Mouse (Mus musculus) neural tube, embryonic 11.5 days (tissue): Measurements from ENCODE around the gene Hist1h3f. TPM values are rescaled to one million over a fixed set of nuclear protein-coding genes. Genes with fewer than 3 reads are reported as not detected.

ENCODE experiments used
- ATAC-seq: fragments of 200-750 bp; cut with Nextera tagmentation; 2 replicates; pipeline ENCODE4 v1.8.0; 2017; ENCODE audit warnings: moderate number of reproducible peaks, mild to moderate bottlenecking, moderate TSS enrichment, moderate library complexity; ENCODE audit not compliant: insufficient read depth, low FRiP score, low TSS enrichment
- DNase-seq: peaks from one replicate; pipeline ENCODE4 v3.0.0-alpha.2; 2015; ENCODE audit warnings: low spot score
- H3K27ac ChIP-seq: fragments of 300-500 bp; sonication (generic); 2 replicates; pipeline ENCODE4 v1.5.1; 2014; ENCODE audit warnings: low read depth, mild to moderate bottlenecking, low read length
- H3K27me3 ChIP-seq: fragments of 300-500 bp; sonication (generic); 2 replicates; pipeline ENCODE4 v1.6.1; 2014; ENCODE audit warnings: mild to moderate bottlenecking, low read length, mixed read lengths; ENCODE audit not compliant: control insufficient read depth, insufficient read depth
- H3K36me3 ChIP-seq: fragments of 300-500 bp; sonication (generic); 2 replicates; pipeline ENCODE4 v1.6.1; 2014; ENCODE audit warnings: mild to moderate bottlenecking, low read length, moderate library complexity, mixed read lengths; ENCODE audit not compliant: control insufficient read depth, insufficient read depth
- H3K4me1 ChIP-seq: fragments of 300-500 bp; sonication (generic); 2 replicates; pipeline ENCODE4 v1.6.1; 2014; ENCODE audit warnings: low read length, mixed read lengths; ENCODE audit not compliant: control insufficient read depth, insufficient read depth
- H3K4me2 ChIP-seq: fragments of 300-500 bp; sonication (generic); 2 replicates; pipeline ENCODE4 v1.6.1; 2014; ENCODE audit warnings: low read depth, mild to moderate bottlenecking, moderate library complexity
- H3K4me3 ChIP-seq: fragments of 300-500 bp; sonication (generic); 2 replicates; pipeline ENCODE4 v1.5.1; 2014; ENCODE audit warnings: low read depth, low read length
- H3K9ac ChIP-seq: fragments of 300-500 bp; sonication (generic); 2 replicates; pipeline ENCODE4 v1.6.1; 2014; ENCODE audit warnings: mild to moderate bottlenecking, low read length
- H3K9me3 ChIP-seq: fragments of 300-500 bp; sonication (generic); 2 replicates; pipeline ENCODE4 v1.6.1; 2016; ENCODE audit warnings: low read length; ENCODE audit not compliant: control insufficient read depth
- WGBS: fragments of 180-500 bp; shearing (Covaris S2); extraction: QIAGEN DNeasy Blood & Tissue Kit; methylation state at CpG from one replicate; pipeline ENCODE4 v1.1.7; 2014; 5-methylcytosine and 5-hydroxymethylcytosine counted together
- polyA plus RNA-seq: library from polyadenylated mRNA; unstranded; fragments of >200 nt; fragmentation: Nextera tagmentation; extraction: Ambion mirVana; gene quantifications from 2 replicates; pipeline ENCODE4 v1.2.1, GENCODE M21; 2014

The Hist1h3f gene
- polyA plus RNA-seq, 1 experiment from 2014 or later, result 1.4 TPM

- no peaks in the 10 kb centered on the region for H3K27me3 ChIP-seq
- H3K9me3 ChIP-seq, result no peaks in the 10 kb centered on the region
- no peak overlapping the region for H3K4me2 ChIP-seq
- ATAC-seq (0 out of 2 replicates have a peak, but pooled peaks have one; percentile 25), DNase-seq (peak; percentile 81)
- peaks cover 3% of the 10 kb centered on the region for H3K4me1 ChIP-seq
- WGBS, result 7% methylated on average over 5 of the region's 5 CpGs
- H3K9ac ChIP-seq, result no peak overlapping the region
- H3K27ac ChIP-seq, result no peak overlapping the region
- H3K4me3 ChIP-seq, result no peak overlapping the region
- no peaks in the 10 kb centered on the region for H3K36me3 ChIP-seq
These were observed 19.2 kb upstream of the Hist1h3f start for GRCm38 (mm10) chr13:23524654-23525053.

- no peaks in the 10 kb centered on the region for H3K36me3 ChIP-seq
- peak overlapping the region; percentile 39 for H3K4me3 ChIP-seq
- ATAC-seq, result no peak
- no peaks in the 10 kb centered on the region for H3K27me3 ChIP-seq
- DNase-seq, result peak; percentile 57
- H3K4me1 ChIP-seq, result peaks cover 3% of the 10 kb centered on the region
- H3K4me2 ChIP-seq, result peak overlapping the region; percentile 32
- H3K9ac ChIP-seq, result no peak overlapping the region
- 1% methylated on average over 10 of the region's 10 CpGs for WGBS
- H3K9me3 ChIP-seq, result no peaks in the 10 kb centered on the region
- no peak overlapping the region for H3K27ac ChIP-seq
These were observed 18.0 kb upstream of the Hist1h3f start for GRCm38 (mm10) chr13:23525901-23526300.

- Histone ChIP-seq H3K27ac (0 out of 2 replicates have a peak overlapping the region, but pooled peaks have one; percentile 14), H3K4me3 (peak overlapping the region; percentile 39), H3K9me3 (no peaks in the 10 kb centered on the region), H3K4me2 (peak overlapping the region; percentile 50), H3K36me3 (no peaks in the 10 kb centered on the region), H3K9ac (peak overlapping the region; percentile 50), H3K4me1 (peaks cover 3% of the 10 kb centered on the region), H3K27me3 (no peaks in the 10 kb centered on the region)
- DNase-seq (peak; percentile 93), ATAC-seq (peak; percentile 49; the same call in 1 of the 2 replicates)
- WGBS, result under 1% methylated on average over 17 of the region's 17 CpGs
These were observed 17.5 kb upstream of the Hist1h3f start for GRCm38 (mm10) chr13:23526312-23526711.

GRCm38 (mm10) chr13:23529005-23529404 lies 14.8 kb upstream of the Hist1h3f start:
- peak overlapping the region; percentile 26 for H3K9ac ChIP-seq
- no peak overlapping the region for H3K4me3 ChIP-seq
- WGBS, result 56% methylated on average over 5 of the region's 5 CpGs
- H3K27ac ChIP-seq, result no peak overlapping the region
- H3K36me3 ChIP-seq, result no peaks in the 10 kb centered on the region
- peak overlapping the region; percentile 73 for H3K4me2 ChIP-seq
- no peaks in the 10 kb centered on the region for H3K9me3 ChIP-seq
- DNase-seq, result no peak
- no peak for ATAC-seq
- H3K4me1 ChIP-seq, result peaks cover 7% of the 10 kb centered on the region
- no peaks in the 10 kb centered on the region for H3K27me3 ChIP-seq

- no peaks in the 10 kb centered on the region for H3K36me3 ChIP-seq
- H3K4me2 ChIP-seq, result peak overlapping the region; percentile 73
- H3K4me3 ChIP-seq, result peak overlapping the region; percentile 41
- H3K27me3 ChIP-seq, result no peaks in the 10 kb centered on the region
- WGBS, result 28% methylated on average over 2 of the region's 2 CpGs
- ATAC-seq (no peak), DNase-seq (no peak)
- peak overlapping the region; percentile 78 for H3K9ac ChIP-seq
- peak overlapping the region; percentile 92 for H3K27ac ChIP-seq
- peaks cover 9% of the 10 kb centered on the region for H3K4me1 ChIP-seq
- H3K9me3 ChIP-seq, result no peaks in the 10 kb centered on the region
These were observed 14.2 kb upstream of the Hist1h3f start for GRCm38 (mm10) chr13:23529480-23530165.

- peak overlapping the region; percentile 73 for H3K4me2 ChIP-seq
- H3K4me1 ChIP-seq, result peaks cover 12% of the 10 kb centered on the region
- H3K27ac ChIP-seq, result peak overlapping the region; percentile 92
- H3K27me3 ChIP-seq, result no peaks in the 10 kb centered on the region
- H3K4me3 ChIP-seq, result peak overlapping the region; percentile 41
- no peak for ATAC-seq
- H3K9me3 ChIP-seq, result no peaks in the 10 kb centered on the region
- WGBS, result under 1% methylated on average over 20 of the region's 20 CpGs
- peak overlapping the region; percentile 78 for H3K9ac ChIP-seq
- peak; percentile 74 for DNase-seq
- H3K36me3 ChIP-seq, result no peaks in the 10 kb centered on the region
These were observed 13.5 kb upstream of the Hist1h3f start for GRCm38 (mm10) chr13:23530181-23530900.

- no peaks in the 10 kb centered on the region for H3K36me3 ChIP-seq
- no peaks in the 10 kb centered on the region for H3K9me3 ChIP-seq
- peaks cover 12% of the 10 kb centered on the region for H3K4me1 ChIP-seq
- peak within 1 kb of the TSS; percentile 92 for H3K27ac ChIP-seq
- peak within 1 kb of the TSS; percentile 73 for H3K4me2 ChIP-seq
- H3K9ac ChIP-seq, result peak within 1 kb of the TSS; percentile 78
- WGBS, result under 1% methylated on average over 52 of the region's 70 CpGs
- no peaks in the 10 kb centered on the region for H3K27me3 ChIP-seq
- ATAC-seq, result peak; percentile 71
- H3K4me3 ChIP-seq, result peak within 1 kb of the TSS; percentile 41
- peak; percentile 95 for DNase-seq
These were observed 12.7 kb upstream of the Hist1h3f start, which contains the start of gene Hist1h4h for GRCm38 (mm10) chr13:23530901-23531875. Gene Hist1h4h (plus strand): TSS chr13:23531050.
